Mouse (Mus musculus): ENCODE data around the gene Zfp574. TPM values are rescaled to one million over a fixed set of nuclear protein-coding genes. Genes with fewer than 3 reads are reported as not detected.
"Not testable (repeated sequence)": the region's sequence is repeated elsewhere in the genome, so short reads cannot be mapped to it uniquely, and the experiment has no call there.

Gene Zfp574
- total and polyA plus RNA-seq, 3 experiments = 9.2 to 12.6 (median 10.3) TPM

DNA sequence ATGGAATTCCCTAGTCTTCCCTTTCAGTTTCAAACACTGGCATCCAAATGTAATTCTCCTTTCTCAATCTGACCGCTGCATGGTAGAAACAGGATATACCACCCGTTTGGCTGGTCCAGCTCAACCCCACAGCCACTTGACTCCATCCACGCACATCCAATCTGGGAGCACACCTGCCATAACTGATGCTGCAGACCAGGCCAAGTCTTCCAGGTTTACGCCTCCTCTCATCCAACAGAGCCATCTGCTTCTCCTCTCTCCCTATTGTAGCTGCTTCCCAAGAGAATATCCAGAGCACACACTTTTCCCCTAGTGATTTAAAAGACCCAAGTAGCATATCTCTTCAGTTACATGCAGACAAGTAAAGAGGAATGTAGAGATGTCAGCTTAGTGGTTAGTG, 37.6 kb upstream of the Zfp574 start:
- no peaks in the 10 kb centered on the region for H3K4me1 ChIP-seq (ENCODE audit: control insufficient read depth, insufficient read depth, low read length)
- H3K79me2 ChIP-seq (replicated peaks; ENCODE audit: control insufficient read depth, insufficient read depth, low read length) = no peaks in the 10 kb centered on the region
- no peak for DNase-seq
- no peak for TF ChIP-seq CTCF (IDR thresholded peaks at IDR 0.05)
- no peak for TF ChIP-seq POLR2A (IDR thresholded peaks at IDR 0.05; ENCODE audit: insufficient read depth, low read depth, low read length)
- TF ChIP-seq EP300 (IDR thresholded peaks at IDR 0.05; ENCODE audit: insufficient read depth, low read depth, low read length) = no peak
- H3K27me3 ChIP-seq (ENCODE audit: control insufficient read depth, insufficient read depth, low read length) = no peaks in the 10 kb centered on the region
- intact Hi-C loops (cut with DNase I) = loop anchor here (5.0 kb wide), 1 partner anchor 153 kb away; no protein-coding TSS in a partner anchor
- 84% methylated on average over 4 of the region's 4 CpGs for WGBS
- H3K9ac ChIP-seq (ENCODE audit: low read depth, low read length) = no peak overlapping the region
- H3K4me3 ChIP-seq = no peak overlapping the region
- no peaks in the 10 kb centered on the region for H3K36me3 ChIP-seq (ENCODE audit: control insufficient read depth, insufficient read depth, low read length)
- H3K27ac ChIP-seq = no peak overlapping the region

DNA sequence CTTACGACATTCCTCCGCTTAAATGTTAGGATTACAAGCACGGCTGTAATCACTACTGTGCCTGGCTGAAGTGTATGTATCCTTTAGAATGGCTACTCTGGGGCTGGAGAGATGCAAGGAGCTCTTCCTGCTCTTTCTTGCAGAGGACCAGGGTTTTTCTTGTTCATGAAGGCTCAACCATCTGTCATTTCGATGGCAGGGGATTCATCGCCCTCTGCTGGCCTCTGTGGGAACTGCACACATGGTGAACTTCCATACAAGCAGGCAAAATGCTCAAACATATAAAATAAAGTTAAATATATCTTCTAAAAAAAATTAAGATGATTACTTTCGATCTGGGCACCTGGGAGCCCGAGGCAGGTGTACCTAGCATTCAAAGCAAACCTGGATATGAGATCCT, 36.5 kb upstream of the Zfp574 start:
- H3K36me3 ChIP-seq (ENCODE audit: control insufficient read depth, insufficient read depth, low read length) = no peaks in the 10 kb centered on the region
- peak; percentile 33 to 72 for DNase-seq

DNA sequence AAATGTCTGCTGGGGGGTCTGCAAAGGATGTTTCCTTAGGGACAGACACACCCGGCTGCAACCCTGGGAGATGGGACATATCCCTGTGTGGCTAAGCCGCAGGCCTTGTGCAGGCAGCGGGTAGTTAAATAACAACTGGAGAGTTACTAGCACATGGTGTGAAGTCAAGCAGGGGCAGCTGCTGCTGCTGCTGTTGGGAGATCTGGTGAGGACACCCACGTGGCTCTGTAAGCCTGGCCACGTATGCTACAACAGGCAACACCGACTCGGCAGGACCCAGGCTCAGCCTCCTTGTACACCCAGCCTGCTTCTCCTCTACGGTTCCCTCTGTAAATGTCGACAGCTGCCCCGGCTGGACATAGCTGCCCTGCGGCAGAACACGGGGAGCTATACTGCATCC, 30.4 kb upstream of the Zfp574 start:
- Histone ChIP-seq H3K36me3 (ENCODE audit: control insufficient read depth, insufficient read depth, low read length) (no peaks in the 10 kb centered on the region), H3K9ac (ENCODE audit: low read depth, low read length) (no peak overlapping the region), H3K27me3 (ENCODE audit: control insufficient read depth, insufficient read depth, low read length) (no peaks in the 10 kb centered on the region), H3K4me3 (no peak overlapping the region), H3K79me2 (replicated peaks; ENCODE audit: control insufficient read depth, insufficient read depth, low read length) (no peaks in the 10 kb centered on the region), H3K4me1 (ENCODE audit: control insufficient read depth, insufficient read depth, low read length) (no peaks in the 10 kb centered on the region), H3K27ac (no peak overlapping the region)
- no peak for DNase-seq
- TF ChIP-seq POLR2A (IDR thresholded peaks at IDR 0.05; ENCODE audit: insufficient read depth, low read depth, low read length) (no peak), EP300 (IDR thresholded peaks at IDR 0.05; ENCODE audit: insufficient read depth, low read depth, low read length) (no peak), CTCF (IDR thresholded peaks at IDR 0.05) (no peak)
- intact Hi-C loops (cut with DNase I) = no loop called here
- WGBS = 86% methylated on average over 12 of the region's 12 CpGs

More for the DNA sequence above, 36.5 kb upstream of the Zfp574 start:
- no peaks in the 10 kb centered on the region for H3K27me3 ChIP-seq (ENCODE audit: control insufficient read depth, insufficient read depth, low read length)
- no peak overlapping the region for H3K9ac ChIP-seq (ENCODE audit: low read depth, low read length)
- no peak overlapping the region for H3K27ac ChIP-seq
- WGBS = 53% methylated on average over 7 of the region's 7 CpGs
- H3K4me3 ChIP-seq = no peak overlapping the region
- intact Hi-C loops (cut with DNase I) = no loop called here
- no peaks in the 10 kb centered on the region for H3K79me2 ChIP-seq (replicated peaks; ENCODE audit: control insufficient read depth, insufficient read depth, low read length)
- TF ChIP-seq POLR2A (IDR thresholded peaks at IDR 0.05; ENCODE audit: insufficient read depth, low read depth, low read length) (no peak), CTCF (IDR thresholded peaks at IDR 0.05) (peak; percentile 99)
- no peaks in the 10 kb centered on the region for H3K4me1 ChIP-seq (ENCODE audit: control insufficient read depth, insufficient read depth, low read length)

DNA sequence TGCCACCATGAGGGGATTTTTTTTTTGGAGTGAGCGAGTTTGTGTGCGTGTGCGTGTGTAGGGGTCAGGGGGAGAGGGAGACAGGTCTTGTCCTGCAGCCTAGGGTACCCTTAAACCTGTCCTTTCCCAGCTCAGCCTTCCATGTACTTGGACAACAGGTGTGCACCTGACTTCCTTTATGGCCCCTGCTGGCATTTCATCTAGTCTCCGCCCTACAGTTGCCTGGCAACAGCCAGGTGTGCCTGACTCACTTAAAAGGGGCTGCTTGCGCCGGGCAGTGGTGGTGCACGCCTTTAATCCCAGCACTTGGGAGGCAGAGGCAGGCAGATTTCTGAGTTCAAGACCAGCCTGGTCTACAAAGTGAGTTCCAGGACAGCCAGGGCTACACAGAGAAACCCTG, 27.8 kb upstream of the Zfp574 start:
- H3K9ac ChIP-seq (ENCODE audit: low read depth, low read length); H3K27ac ChIP-seq; DNase-seq; H3K27me3 ChIP-seq (ENCODE audit: control insufficient read depth, insufficient read depth, low read length); H3K4me3 ChIP-seq; H3K4me1 ChIP-seq (ENCODE audit: control insufficient read depth, insufficient read depth, low read length); intact Hi-C loops (cut with DNase I); H3K36me3 ChIP-seq (ENCODE audit: control insufficient read depth, insufficient read depth, low read length); H3K79me2 ChIP-seq (replicated peaks; ENCODE audit: control insufficient read depth, insufficient read depth, low read length): not testable (repeated sequence)
- WGBS = 93% methylated on average over 7 of the region's 7 CpGs

DNA sequence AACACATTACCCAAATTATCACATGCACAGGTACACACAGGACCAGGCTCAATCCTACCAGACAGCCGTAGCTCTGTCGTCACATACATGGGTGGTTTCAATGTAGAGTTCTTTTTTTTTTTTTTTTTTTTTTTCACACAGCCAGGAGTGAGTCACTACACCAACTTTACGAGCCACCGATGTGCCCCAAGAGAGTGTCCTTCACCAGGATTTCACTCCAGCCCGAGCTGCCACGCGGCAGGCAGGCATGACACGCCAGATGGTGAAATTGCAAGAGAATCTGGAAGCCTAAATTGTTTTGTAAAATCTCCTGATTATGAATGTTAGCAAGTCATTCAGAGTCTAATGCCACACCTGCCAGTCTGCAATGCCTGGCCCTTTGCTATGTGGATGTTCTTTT, 25.0 kb upstream of the Zfp574 start:
- Histone ChIP-seq H3K4me1 (ENCODE audit: control insufficient read depth, insufficient read depth, low read length) (no peaks in the 10 kb centered on the region), H3K9ac (ENCODE audit: low read depth, low read length) (no peak overlapping the region), H3K4me3 (no peak overlapping the region), H3K36me3 (ENCODE audit: control insufficient read depth, insufficient read depth, low read length) (no peaks in the 10 kb centered on the region), H3K79me2 (replicated peaks; ENCODE audit: control insufficient read depth, insufficient read depth, low read length) (no peaks in the 10 kb centered on the region), H3K27ac (no peak overlapping the region), H3K27me3 (ENCODE audit: control insufficient read depth, insufficient read depth, low read length) (no peaks in the 10 kb centered on the region)
- DNase-seq = no peak
- TF ChIP-seq CTCF (IDR thresholded peaks at IDR 0.05) = no peak
- TF ChIP-seq POLR2A (IDR thresholded peaks at IDR 0.05; ENCODE audit: insufficient read depth, low read depth, low read length) = no peak
- no peak for TF ChIP-seq EP300 (IDR thresholded peaks at IDR 0.05; ENCODE audit: insufficient read depth, low read depth, low read length)
- 80% methylated on average over 8 of the region's 8 CpGs for WGBS
- intact Hi-C loops (cut with DNase I) = no loop called here

DNA sequence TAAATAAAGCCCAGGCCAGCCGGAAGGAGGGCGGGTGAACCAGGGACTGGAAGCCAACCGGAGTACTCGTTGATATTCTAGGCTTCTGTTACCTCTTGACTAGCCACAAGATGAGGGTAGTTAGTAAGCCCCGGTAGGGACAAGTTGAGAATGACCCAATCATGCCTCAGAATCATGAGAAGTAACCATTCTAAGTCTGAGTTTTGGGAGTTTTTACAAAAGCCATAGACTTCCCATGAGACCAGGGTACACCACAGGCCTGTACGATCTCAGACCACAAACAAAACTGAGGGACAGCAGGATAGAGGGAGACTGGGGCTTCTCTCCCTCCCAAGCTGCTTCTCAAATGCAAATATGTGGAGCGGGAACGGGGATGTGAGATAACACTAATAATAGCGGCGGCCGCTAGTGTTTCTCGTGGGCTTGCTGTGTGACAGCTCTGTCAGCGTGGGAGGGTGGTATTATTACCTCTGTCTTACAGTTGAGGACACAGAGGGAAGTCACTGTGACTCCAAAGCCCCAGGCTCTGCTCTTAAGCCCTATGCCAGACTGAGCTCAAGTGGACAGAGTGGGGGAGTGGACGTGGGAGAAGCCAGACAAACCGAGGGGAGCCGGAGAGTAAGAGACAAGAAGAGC, 23.0 kb upstream of the Zfp574 start:
- no peak for DNase-seq
- Histone ChIP-seq H3K27me3 (ENCODE audit: control insufficient read depth, insufficient read depth, low read length) (no peaks in the 10 kb centered on the region), H3K4me1 (ENCODE audit: control insufficient read depth, insufficient read depth, low read length) (no peaks in the 10 kb centered on the region), H3K4me3 (no peak overlapping the region), H3K9ac (ENCODE audit: low read depth, low read length) (no peak overlapping the region), H3K79me2 (replicated peaks; ENCODE audit: control insufficient read depth, insufficient read depth, low read length) (no peaks in the 10 kb centered on the region), H3K36me3 (ENCODE audit: control insufficient read depth, insufficient read depth, low read length) (no peaks in the 10 kb centered on the region), H3K27ac (no peak overlapping the region)
- 69% methylated on average over 16 of the region's 16 CpGs for WGBS
- intact Hi-C loops (cut with DNase I) = no loop called here
- TF ChIP-seq POLR2A (IDR thresholded peaks at IDR 0.05; ENCODE audit: insufficient read depth, low read depth, low read length) (no peak), CTCF (IDR thresholded peaks at IDR 0.05) (no peak), EP300 (IDR thresholded peaks at IDR 0.05; ENCODE audit: insufficient read depth, low read depth, low read length) (no peak)

All from heart, adult 2 months (tissue).